Mouse (Mus musculus): Measurements from ENCODE around the gene Kdelr1. TPM values are rescaled to one million over a fixed set of nuclear protein-coding genes. Genes with fewer than 3 reads are reported as not detected.

The Kdelr1 gene
- polyA plus RNA-seq, 1 experiment from 2014 or later = 45.6 TPM

GRCm38 (mm10) chr7:45901562-45901961 is 29.0 kb downstream of the Kdelr1 start:
- no peak overlapping the region for H3K4me2 ChIP-seq (replicated peaks)
- H3K4me1 ChIP-seq = peaks cover 4% of the 10 kb centered on the region; the same call in 1 of the 2 replicates
- no peaks in the 10 kb centered on the region for H3K9me3 ChIP-seq (replicated peaks)
- WGBS = 58% methylated on average over 5 of the region's 5 CpGs
- ATAC-seq (ENCODE audit: low FRiP score) = no peak
- no peak overlapping the region for H3K9ac ChIP-seq
- no peaks in the 10 kb centered on the region for H3K36me3 ChIP-seq
- H3K27ac ChIP-seq = no peak overlapping the region
- no peak overlapping the region for H3K4me3 ChIP-seq
- no peaks in the 10 kb centered on the region for H3K27me3 ChIP-seq

GRCm38 (mm10) chr7:45902481-45903002 is 30.0 kb downstream of the Kdelr1 start:
- no peaks in the 10 kb centered on the region for H3K36me3 ChIP-seq
- H3K4me3 ChIP-seq = no peak overlapping the region
- H3K4me1 ChIP-seq = peaks cover 1% of the 10 kb centered on the region; the same call in 1 of the 2 replicates
- no peak for ATAC-seq (ENCODE audit: low FRiP score)
- 77% methylated on average over 12 of the region's 12 CpGs for WGBS
- no peaks in the 10 kb centered on the region for H3K27me3 ChIP-seq
- no peak overlapping the region for H3K27ac ChIP-seq
- H3K9ac ChIP-seq = no peak overlapping the region
- H3K4me2 ChIP-seq (replicated peaks) = no peak overlapping the region
- H3K9me3 ChIP-seq (replicated peaks) = no peaks in the 10 kb centered on the region

- no peak overlapping the region for H3K27ac ChIP-seq
- H3K36me3 ChIP-seq = peaks cover 21% of the 10 kb centered on the region
- WGBS = 92% methylated on average over 9 of the region's 9 CpGs
- H3K9me3 ChIP-seq (replicated peaks) = no peaks in the 10 kb centered on the region
- no peaks in the 10 kb centered on the region for H3K27me3 ChIP-seq
- H3K4me1 ChIP-seq = no peaks in the 10 kb centered on the region
- H3K4me2 ChIP-seq (replicated peaks) = no peak overlapping the region
- no peak overlapping the region for H3K4me3 ChIP-seq
- no peak for ATAC-seq (ENCODE audit: low FRiP score)
- H3K9ac ChIP-seq = no peak overlapping the region
Measured at GRCm38 (mm10) chr7:45906622-45907021, 34.0 kb downstream of the Kdelr1 start.

- no peak overlapping the region for H3K4me2 ChIP-seq (replicated peaks)
- no peak for ATAC-seq (ENCODE audit: low FRiP score)
- no peak overlapping the region for H3K4me3 ChIP-seq
- H3K27me3 ChIP-seq = no peaks in the 10 kb centered on the region
- no peaks in the 10 kb centered on the region for H3K9me3 ChIP-seq (replicated peaks)
- peaks cover 21% of the 10 kb centered on the region for H3K36me3 ChIP-seq
- H3K27ac ChIP-seq = no peak overlapping the region
- no peak overlapping the region for H3K9ac ChIP-seq
- no peaks in the 10 kb centered on the region for H3K4me1 ChIP-seq
Measured at GRCm38 (mm10) chr7:45908384-45908783, 35.8 kb downstream of the Kdelr1 start.

- ATAC-seq (ENCODE audit: low FRiP score) = no peak
- Histone ChIP-seq H3K9ac (no peak overlapping the region), H3K4me2 (replicated peaks) (no peak overlapping the region), H3K36me3 (peaks cover 21% of the 10 kb centered on the region), H3K27ac (no peak overlapping the region), H3K27me3 (no peaks in the 10 kb centered on the region), H3K4me3 (no peak overlapping the region), H3K4me1 (no peaks in the 10 kb centered on the region), H3K9me3 (replicated peaks) (no peaks in the 10 kb centered on the region)
- WGBS = 94% methylated on average over 16 of the region's 16 CpGs
Measured at GRCm38 (mm10) chr7:45909145-45909544, 36.6 kb downstream of the Kdelr1 start.

- H3K27me3 ChIP-seq = no peaks in the 10 kb centered on the region; the same call in 1 of the 2 replicates
- 90% methylated on average over 6 of the region's 6 CpGs for WGBS
- H3K36me3 ChIP-seq = peaks cover 21% of the 10 kb centered on the region
- ATAC-seq (ENCODE audit: low FRiP score) = no peak
- no peaks in the 10 kb centered on the region for H3K9me3 ChIP-seq (replicated peaks)
- no peak overlapping the region for H3K4me2 ChIP-seq (replicated peaks)
- H3K4me1 ChIP-seq = peaks cover 24% of the 10 kb centered on the region
- H3K27ac ChIP-seq = no peak overlapping the region
- no peak overlapping the region for H3K4me3 ChIP-seq
- H3K9ac ChIP-seq = no peak overlapping the region
Measured at GRCm38 (mm10) chr7:45914067-45914466, 41.5 kb downstream of the Kdelr1 start.

- Histone ChIP-seq H3K9ac (no peak overlapping the region), H3K4me1 (peaks cover 24% of the 10 kb centered on the region), H3K9me3 (replicated peaks) (no peaks in the 10 kb centered on the region), H3K27me3 (peaks cover 4% of the 10 kb centered on the region; the same call in 1 of the 2 replicates), H3K27ac (no peak overlapping the region), H3K4me2 (replicated peaks) (no peak overlapping the region), H3K36me3 (peaks cover 14% of the 10 kb centered on the region), H3K4me3 (no peak overlapping the region)
- no peak for ATAC-seq (ENCODE audit: low FRiP score)
- 93% methylated on average over 5 of the region's 5 CpGs for WGBS
Measured at GRCm38 (mm10) chr7:45915011-45915410, 42.4 kb downstream of the Kdelr1 start.

- Histone ChIP-seq H3K9me3 (replicated peaks) (no peaks in the 10 kb centered on the region), H3K36me3 (0 out of 2 replicates have a peak, but pooled peaks cover 1% of the 10 kb centered on the region), H3K4me3 (peak overlapping the region; percentile 25), H3K27me3 (peaks cover 11% of the 10 kb centered on the region), H3K4me2 (replicated peaks) (peak overlapping the region; percentile 50), H3K9ac (peak overlapping the region; percentile 65), H3K27ac (peak overlapping the region; percentile 86), H3K4me1 (peaks cover 24% of the 10 kb centered on the region)
- ATAC-seq (ENCODE audit: low FRiP score) = peak; percentile 84
- WGBS = 36% methylated on average over 26 of the region's 26 CpGs
Measured at GRCm38 (mm10) chr7:45916056-45917003, 43.8 kb downstream of the Kdelr1 start.

GRCm38 (mm10) chr7:45917004-45917704 is 44.6 kb downstream of the Kdelr1 start:
- Histone ChIP-seq H3K4me2 (replicated peaks) (peak overlapping the region; percentile 50), H3K9me3 (replicated peaks) (no peaks in the 10 kb centered on the region), H3K9ac (peak overlapping the region; percentile 65), H3K36me3 (no peaks in the 10 kb centered on the region), H3K27ac (peak overlapping the region; percentile 86), H3K4me3 (peak overlapping the region; percentile 25; the same call in 1 of the 2 replicates), H3K4me1 (peaks cover 26% of the 10 kb centered on the region), H3K27me3 (peaks cover 11% of the 10 kb centered on the region)
- WGBS = 31% methylated on average over 13 of the region's 13 CpGs
- ATAC-seq (ENCODE audit: low FRiP score) = no peak; the same call in 1 of the 2 replicates

GRCm38 (mm10) chr7:45917926-45918325 is 45.4 kb downstream of the Kdelr1 start:
- no peaks in the 10 kb centered on the region for H3K36me3 ChIP-seq
- H3K9ac ChIP-seq = no peak overlapping the region; the same call in 1 of the 2 replicates
- no peaks in the 10 kb centered on the region for H3K9me3 ChIP-seq (replicated peaks)
- H3K27ac ChIP-seq = peak overlapping the region; percentile 86
- ATAC-seq (ENCODE audit: low FRiP score) = no peak
- peaks cover 11% of the 10 kb centered on the region for H3K27me3 ChIP-seq
- 87% methylated on average over 15 of the region's 15 CpGs for WGBS
- no peak overlapping the region for H3K4me2 ChIP-seq (replicated peaks)
- peaks cover 33% of the 10 kb centered on the region for H3K4me1 ChIP-seq
- H3K4me3 ChIP-seq = no peak overlapping the region

GRCm38 (mm10) chr7:45919083-45919671 is 46.6 kb downstream of the Kdelr1 start:
- H3K4me3 ChIP-seq = no peak overlapping the region
- no peak for ATAC-seq (ENCODE audit: low FRiP score)
- no peak overlapping the region for H3K9ac ChIP-seq
- peaks cover 11% of the 10 kb centered on the region for H3K27me3 ChIP-seq
- no peaks in the 10 kb centered on the region for H3K36me3 ChIP-seq
- WGBS = 64% methylated on average over 14 of the region's 14 CpGs
- no peak overlapping the region for H3K27ac ChIP-seq
- peaks cover 33% of the 10 kb centered on the region for H3K4me1 ChIP-seq
- H3K4me2 ChIP-seq (replicated peaks) = no peak overlapping the region
- H3K9me3 ChIP-seq (replicated peaks) = no peaks in the 10 kb centered on the region

- no peak overlapping the region for H3K27ac ChIP-seq
- H3K4me2 ChIP-seq (replicated peaks) = peak overlapping the region; percentile 19; the same call in 1 of the 2 replicates
- peak overlapping the region; percentile 23; the same call in 1 of the 2 replicates for H3K4me3 ChIP-seq
- peaks cover 33% of the 10 kb centered on the region for H3K4me1 ChIP-seq
- H3K9me3 ChIP-seq (replicated peaks) = no peaks in the 10 kb centered on the region
- WGBS = 74% methylated on average over 4 of the region's 4 CpGs
- peaks cover 11% of the 10 kb centered on the region for H3K27me3 ChIP-seq
- H3K9ac ChIP-seq = no peak overlapping the region; the same call in 1 of the 2 replicates
- no peak for ATAC-seq (ENCODE audit: low FRiP score)
- no peaks in the 10 kb centered on the region for H3K36me3 ChIP-seq
Measured at GRCm38 (mm10) chr7:45919761-45920160, 47.2 kb downstream of the Kdelr1 start.

Measured in hindbrain, embryonic 12.5 days (tissue).